Comparison of ENCODE assay signal across 26 mouse cellular contexts in genomic region chr4:143001486-143001885, GRCm38 (mm10).
"Had no signal": no experiment of that assay in that cellular context is flagged by ENCODE, and none has a peak within 500 bp of the region (broad histone marks: within the 10 kb centered on the region; RNA-seq: fewer than 3 reads in every experiment).

No protein-coding gene starts in this region.

- H3K4me2 ChIP-seq: heart, embryonic 11.5 days; heart, embryonic 13.5 days; heart, embryonic 15.5 days; hindbrain, embryonic 13.5 days; hindbrain, embryonic 15.5 days; kidney, embryonic 15.5 days; liver, embryonic 11.5 days; liver, embryonic 13.5 days; liver, embryonic 15.5 days had no signal

- ATAC-seq: hindbrain, postnatal 0 days; intestine, embryonic 16.5 days had no signal

- H3K36me3 ChIP-seq: heart, embryonic 13.5 days; heart, embryonic 15.5 days; hindbrain, embryonic 13.5 days; hindbrain, embryonic 15.5 days; kidney, embryonic 15.5 days; liver, embryonic 13.5 days; liver, embryonic 15.5 days had no signal

- H3K4me1 ChIP-seq: heart, embryonic 13.5 days; heart, embryonic 15.5 days; kidney, embryonic 15.5 days; liver, embryonic 13.5 days; liver, embryonic 15.5 days had no signal

- H3K27ac ChIP-seq: heart, embryonic 13.5 days; heart, embryonic 15.5 days; hindbrain, embryonic 13.5 days; hindbrain, embryonic 15.5 days; hindbrain, postnatal 0 days; kidney, embryonic 15.5 days; kidney, postnatal 0 days; liver, embryonic 13.5 days; liver, embryonic 15.5 days had no signal

- H3K4me3 ChIP-seq: heart, embryonic 13.5 days; heart, embryonic 15.5 days; hindbrain, embryonic 13.5 days; hindbrain, embryonic 15.5 days; kidney, embryonic 15.5 days; liver, embryonic 13.5 days; liver, embryonic 15.5 days had no signal

- DNase-seq: gastrocnemius, postnatal 14 days; gastrocnemius, postnatal 36 days; heart, adult 18-20 months; heart, postnatal 14 days; heart, postnatal 36 days; kidney, adult 11 months; kidney, adult 2 months; kidney, adult 9 months; kidney, postnatal 14 days; kidney, postnatal 36 days; layer of hippocampus, adult 9-11 months; layer of hippocampus, postnatal 36 days; left cerebral cortex, postnatal 4 days; liver; liver, embryonic 13.5 days had no signal

- H3K27me3 ChIP-seq: hindbrain, embryonic 13.5 days; hindbrain, embryonic 15.5 days; kidney, embryonic 15.5 days; liver, embryonic 13.5 days; liver, embryonic 15.5 days had no signal

- H3K9me3 ChIP-seq: heart, embryonic 13.5 days; heart, embryonic 15.5 days; hindbrain, embryonic 13.5 days; hindbrain, embryonic 15.5 days; kidney, embryonic 15.5 days; liver, embryonic 13.5 days; liver, embryonic 15.5 days had no signal

- H3K9ac ChIP-seq: heart, embryonic 13.5 days; heart, embryonic 15.5 days; hindbrain, embryonic 13.5 days; hindbrain, embryonic 15.5 days; kidney, embryonic 15.5 days; liver, embryonic 13.5 days; liver, embryonic 15.5 days had no signal
